Mouse (Mus musculus) gastrocnemius, adult 18-20 months (tissue): ENCODE results near the gene Slc39a3. TPM values are rescaled to one million over a fixed set of nuclear protein-coding genes. Genes with fewer than 3 reads are reported as not detected.

Experiments used
- DNase-seq: peaks from one replicate; pipeline ENCODE4 v3.0.0; 2021; ENCODE audit warnings: low spot score
- total RNA-seq, 2 experiments: library from RNA; stranded (reverse); gene quantifications; 2 replicates each; pipeline ENCODE4 v1.2.3; 2021

The Slc39a3 gene
- total RNA-seq, 2 experiments from 2014 or later, result 13.7 TPM

DNA sequence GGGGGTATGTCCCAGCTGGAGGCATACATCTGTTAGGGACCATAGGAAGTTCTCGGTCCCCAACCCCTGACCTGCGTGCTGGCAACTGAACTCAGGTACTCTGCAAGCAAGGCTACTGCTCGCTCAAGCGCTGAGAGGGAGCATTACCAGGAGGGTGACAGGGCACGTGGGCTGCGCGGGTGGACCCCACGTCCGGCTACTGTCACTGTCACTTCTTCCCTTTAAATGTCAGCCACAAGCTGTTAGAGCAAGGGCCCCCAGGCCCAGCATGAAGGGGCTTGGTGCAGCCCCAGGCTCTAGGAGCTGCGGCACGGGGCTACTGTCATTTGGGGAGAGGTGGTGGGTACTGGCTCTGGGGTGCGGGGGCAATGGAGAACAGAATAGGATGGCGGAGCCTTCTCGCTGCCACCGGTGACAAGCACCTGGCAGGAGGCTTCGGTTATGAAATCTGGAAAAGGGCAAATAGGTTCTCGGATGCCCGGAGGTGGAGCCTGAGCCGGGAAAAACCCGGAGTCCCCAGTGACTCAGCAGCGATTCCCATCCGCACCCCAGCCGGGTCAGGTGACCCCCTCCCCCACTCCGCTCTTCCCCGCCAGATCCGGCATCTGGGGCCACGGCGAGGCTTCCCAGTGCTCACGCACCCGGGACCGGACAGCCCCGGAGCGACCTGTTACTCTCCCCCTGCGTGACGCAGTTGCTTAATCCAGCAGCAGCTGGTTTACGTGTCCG is 51.8 kb downstream of the Slc39a3 start:
- peak; percentile 73 for DNase-seq

DNA sequence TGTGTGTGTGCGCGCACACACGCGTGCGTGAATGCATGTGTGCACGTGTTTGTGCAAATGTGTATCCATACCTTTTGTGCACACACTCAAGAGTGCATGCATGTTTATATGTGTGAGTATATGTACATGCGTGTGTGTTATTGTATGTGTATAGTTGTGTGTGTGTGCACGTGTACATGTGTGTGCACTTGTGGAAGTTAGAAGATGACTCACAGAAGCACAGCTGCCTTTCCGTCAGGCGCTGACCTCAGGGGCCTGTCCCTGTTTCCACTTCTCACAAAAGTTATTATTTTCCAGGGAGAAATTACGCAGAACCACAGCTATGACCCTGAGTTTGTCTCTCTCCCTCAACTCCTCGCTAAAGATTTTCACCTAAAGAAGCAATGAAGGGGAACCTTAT is 53.0 kb downstream of the Slc39a3 start:
- DNase-seq, result no peak

DNA sequence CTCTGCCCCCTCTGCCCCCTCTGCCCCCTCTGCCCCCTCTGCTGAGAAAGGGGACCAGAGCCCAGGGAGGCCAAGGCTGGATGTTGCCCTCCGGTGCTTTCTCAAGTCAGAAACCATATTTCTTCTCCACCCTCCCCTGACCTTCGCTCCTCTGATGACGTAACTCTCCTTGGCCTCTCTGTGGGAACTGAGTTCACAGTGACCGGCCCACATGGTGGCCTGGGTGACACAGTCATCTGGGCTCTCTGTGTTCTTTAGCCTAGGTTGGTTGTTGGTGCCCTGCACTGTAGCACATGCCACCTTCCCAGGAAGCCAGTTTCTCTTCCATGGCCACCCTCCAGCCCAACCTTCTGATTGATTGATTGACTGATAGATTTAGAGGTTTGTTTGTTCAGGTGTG is 54.8 kb downstream of the Slc39a3 start:
- DNase-seq, result no peak

DNA sequence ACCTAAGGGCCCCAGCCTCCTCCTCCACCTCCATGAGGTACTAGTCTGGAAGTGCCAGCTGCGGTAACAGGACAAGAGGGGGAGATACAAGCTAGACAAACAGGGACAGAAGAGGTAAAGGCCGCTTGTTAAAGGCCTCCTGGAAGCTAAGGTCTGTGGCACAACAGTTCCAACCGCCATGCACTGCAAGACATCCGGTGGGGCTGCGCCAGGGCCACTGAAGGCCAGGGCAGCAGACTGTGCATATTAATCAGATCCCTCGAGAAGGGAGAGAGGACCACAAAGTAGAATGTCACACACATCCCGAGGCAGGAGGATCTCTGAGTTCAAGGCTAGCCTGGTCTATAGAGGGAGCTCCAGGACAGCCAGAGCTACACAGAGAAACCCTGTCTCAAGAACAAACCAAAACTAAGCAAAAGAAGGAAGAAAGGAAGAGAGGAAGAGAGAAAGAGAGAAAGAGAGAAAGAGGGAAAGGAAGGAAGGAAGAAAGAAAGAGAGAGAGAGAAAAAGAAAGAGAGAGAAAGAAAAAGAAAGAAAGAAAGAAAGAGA is 55.6 kb downstream of the Slc39a3 start:
- DNase-seq, result no peak

Other genes starting within 250 kb of the Slc39a3 start
- gene Sf3a2, start 239.2 kb downstream of the Slc39a3 start, total RNA-seq, result 10 to 100 TPM; 27.3 to 27.6 TPM
- gene Plekhj1, start 238.8 kb downstream of the Slc39a3 start, total RNA-seq, result 10 to 100 TPM; 24.3 to 25.8 TPM
- under 1 TPM; 0.31 to 0.32 TPM for gene Amh, start 232.2 kb downstream of the Slc39a3 start, total RNA-seq
- gene Jsrp1, start 223.9 kb downstream of the Slc39a3 start, total RNA-seq, result 100 to 1,000 TPM; 448 to 461 TPM
- gene Oaz1, start 210.8 kb downstream of the Slc39a3 start, total RNA-seq, result 100 to 1,000 TPM; 698 to 770 TPM
- 10 to 100 TPM in 1 of 2 experiments, 1 to 10 TPM in 1; 8.3 to 12.6 TPM for gene Lingo3, start 193.4 kb downstream of the Slc39a3 start, total RNA-seq
- 10 to 100 TPM; 12.6 to 14.7 TPM for gene Lsm7, start 182.2 kb downstream of the Slc39a3 start, total RNA-seq
- gene Sppl2b, start 182.2 kb downstream of the Slc39a3 start, total RNA-seq, result 10 to 100 TPM; 12.4 to 12.6 TPM
- gene Tmprss9, start 165.6 kb downstream of the Slc39a3 start, total RNA-seq, result not detected
- 100 to 1,000 TPM; 109 to 127 TPM for gene Timm13, start 136.5 kb downstream of the Slc39a3 start, total RNA-seq
- gene Lmnb2, start 119.2 kb downstream of the Slc39a3 start, total RNA-seq, result 1 to 10 TPM; 2.7 to 3.2 TPM
- 10 to 100 TPM; 17.3 to 25.0 TPM for gene Gadd45b, start 107.4 kb downstream of the Slc39a3 start, total RNA-seq
- 1 to 10 TPM; 2.3 to 2.5 TPM for gene Gng7, start 22.5 kb downstream of the Slc39a3 start, total RNA-seq
- under 1 TPM in 1 of 2 experiments, not detected in 1; 0.07 TPM for gene Diras1, start 11.8 kb downstream of the Slc39a3 start, total RNA-seq
- gene Sgta, start 22.8 kb upstream of the Slc39a3 start, total RNA-seq, result 100 to 1,000 TPM; 101 to 103 TPM
- gene Thop1, start 32.6 kb upstream of the Slc39a3 start, total RNA-seq, result 10 to 100 TPM; 21.1 to 26.0 TPM
- under 1 TPM in 1 of 2 experiments, not detected in 1; 0.09 TPM for gene Creb3l3, start 61.4 kb upstream of the Slc39a3 start, total RNA-seq
- 100 to 1,000 TPM; 173 to 189 TPM for gene Map2k2, start 68.5 kb upstream of the Slc39a3 start, total RNA-seq
- gene Zbtb7a, start 97.8 kb upstream of the Slc39a3 start, total RNA-seq, result 10 to 100 TPM; 22.1 to 24.5 TPM
- gene Pias4, start 130.5 kb upstream of the Slc39a3 start, total RNA-seq, result 10 to 100 TPM; 15.3 to 17.1 TPM
- gene Eef2, start 139.2 kb upstream of the Slc39a3 start, total RNA-seq, result 1,000 to 10,000 TPM; 1,320 to 1,335 TPM
- gene Dapk3, start 145.6 kb upstream of the Slc39a3 start, total RNA-seq, result 10 to 100 TPM; 25.5 to 28.4 TPM
- gene 4930442H23Rik, start 146.4 kb upstream of the Slc39a3 start, total RNA-seq, result not detected
- 100 to 1,000 TPM in 1 of 2 experiments, 10 to 100 TPM in 1; 59.9 to 118 TPM for gene Nmrk2, start 164.6 kb upstream of the Slc39a3 start, total RNA-seq
- gene Atcay, start 193.4 kb upstream of the Slc39a3 start, total RNA-seq, result not detected
- gene Zfr2, start 195.7 kb upstream of the Slc39a3 start, total RNA-seq, result 1 to 10 TPM; 1.9 to 2.7 TPM
- gene Matk, start 215.5 kb upstream of the Slc39a3 start, total RNA-seq, result not detected
- gene Mrpl54, start 229.5 kb upstream of the Slc39a3 start, total RNA-seq, result 100 to 1,000 TPM; 106 to 116 TPM
- gene Apba3, start 229.5 kb upstream of the Slc39a3 start, total RNA-seq, result 100 to 1,000 TPM; 102 to 105 TPM